Mouse (Mus musculus) stomach, postnatal 0 days (tissue): ENCODE measurements around the gene Eif5a2.

Experiments
- CTCF ChIP-seq: IDR thresholded peaks from 2 replicates; pipeline ENCODE4 v1.5.1; 2016; ENCODE audit warnings: antibody characterized with exemption, low read depth, mild to moderate bottlenecking, moderate library complexity
- EP300 ChIP-seq: optimal IDR thresholded peaks from 2 replicates; pipeline ENCODE3; 2016; ENCODE audit warnings: antibody characterized with exemption

DNA sequence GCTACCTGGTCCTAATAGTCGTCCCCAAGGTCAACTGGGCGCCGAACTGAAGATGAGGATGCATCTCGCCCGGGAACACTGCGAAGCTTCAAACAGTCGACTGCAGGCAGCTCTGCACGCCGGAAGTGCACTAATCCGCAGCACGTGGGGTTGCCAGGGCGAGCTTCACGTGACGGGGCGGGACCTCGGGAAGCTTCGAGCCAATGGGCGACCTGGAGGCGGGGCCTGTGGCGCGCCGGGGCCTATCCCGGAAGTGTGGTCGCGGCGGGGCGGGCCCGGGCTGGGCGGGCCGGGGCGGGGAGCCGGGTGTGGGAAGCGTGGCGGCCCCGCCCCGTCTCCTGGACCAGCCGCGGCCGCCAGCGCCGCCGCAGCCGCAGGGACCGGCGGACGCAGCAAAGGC, at the start of gene Eif5a2:
- TF ChIP-seq CTCF, result no peak
- TF ChIP-seq EP300, result no peak
